Mouse (Mus musculus) bone marrow, adult 2 months (tissue): ENCODE measurements around the gene Trrap.

Source experiments
- CTCF ChIP-seq: fragments of 200-500 bp; IDR thresholded peaks from 2 replicates; pipeline ENCODE4 v1.5.1; 2011; ENCODE audit warnings: low read length, control low read depth; ENCODE audit not compliant: control insufficient read depth, insufficient read depth
- POLR2A ChIP-seq: fragments of 200-500 bp; IDR thresholded peaks from 2 replicates; pipeline ENCODE4 v1.6.1; 2011; ENCODE audit warnings: low read depth, mild to moderate bottlenecking, control low read depth, low read length, borderline replicate concordance; ENCODE audit not compliant: control insufficient read depth

- no peak for TF ChIP-seq CTCF
- TF ChIP-seq POLR2A = no peak
Measured at GRCm38 (mm10) chr5:144866923-144867322, 99.4 kb downstream of the Trrap start.
